Mouse (Mus musculus) liver, postnatal 0 days (tissue): ENCODE data around the gene Ubqln3. TPM values are rescaled to one million over a fixed set of nuclear protein-coding genes. Genes with fewer than 3 reads are reported as not detected.
A peak's percentile ranks its signal among the peaks of the same experiment; 100 is the strongest.

ENCODE experiments used
- ATAC-seq: fragments of 200-750 bp; cut with Nextera tagmentation; 2 replicates; pipeline ENCODE4 v1.8.0; 2017; ENCODE audit warnings: mild to moderate bottlenecking, moderate library complexity
- DNase-seq: peaks from one replicate; pipeline ENCODE4 v3.0.0-alpha.2; 2016
- H3K27ac ChIP-seq: fragments of 300-500 bp; sonication (generic); 2 replicates; pipeline ENCODE4 v1.5.1; 2014; ENCODE audit warnings: antibody characterized with exemption, moderate library complexity, mild to moderate bottlenecking, low read depth
- H3K27me3 ChIP-seq: fragments of 300-500 bp; sonication (generic); 2 replicates; pipeline ENCODE4 v1.6.1; 2014; ENCODE audit warnings: low read length, control low read depth, mixed read lengths; ENCODE audit not compliant: insufficient read depth
- H3K36me3 ChIP-seq: fragments of 300-500 bp; sonication (generic); replicated peaks from 2 replicates; pipeline ENCODE4 v1.6.1; 2014; ENCODE audit warnings: mild to moderate bottlenecking, control low read depth, low read length, moderate library complexity, mixed read lengths; ENCODE audit not compliant: insufficient read depth
- H3K4me1 ChIP-seq: fragments of 300-500 bp; sonication (generic); 2 replicates; pipeline ENCODE4 v1.6.1; 2014; ENCODE audit warnings: antibody characterized with exemption, mild to moderate bottlenecking, control low read depth; ENCODE audit not compliant: insufficient read depth
- H3K4me2 ChIP-seq: fragments of 300-500 bp; sonication (generic); 2 replicates; pipeline ENCODE4 v1.6.1; 2014; ENCODE audit warnings: low read depth, mild to moderate bottlenecking, low read length, moderate library complexity, mixed read lengths
- H3K4me3 ChIP-seq: fragments of 300-500 bp; sonication (generic); 2 replicates; pipeline ENCODE4 v1.5.1; 2014; ENCODE audit warnings: low read depth, low read length
- H3K9ac ChIP-seq: fragments of 300-500 bp; sonication (generic); replicated peaks from 2 replicates; pipeline ENCODE4 v1.6.1; 2014; ENCODE audit warnings: mild to moderate bottlenecking, moderate library complexity
- H3K9me3 ChIP-seq: fragments of 300-500 bp; sonication (generic); 2 replicates; pipeline ENCODE4 v1.6.1; 2016; ENCODE audit warnings: mild to moderate bottlenecking, control low read depth, low read length, mixed read lengths
- CTCF ChIP-seq: sonication (generic); IDR thresholded peaks from 2 replicates; pipeline ENCODE4 v1.5.1; 2016; ENCODE audit warnings: antibody characterized with exemption, low read depth
- EP300 ChIP-seq: IDR thresholded peaks from 2 replicates; pipeline ENCODE4 v1.6.1; 2016; ENCODE audit warnings: antibody characterized with exemption, low read depth, mild to moderate bottlenecking
- WGBS: fragments of 180-500 bp; shearing (Covaris S2); extraction: QIAGEN DNeasy Blood & Tissue Kit; methylation state at CpG from one replicate; pipeline ENCODE4 v1.1.7; 2014; ENCODE audit not compliant: insufficient replicate concordance; 5-methylcytosine and 5-hydroxymethylcytosine counted together
- polyA plus RNA-seq: library from polyadenylated mRNA; unstranded; fragments of >200 nt; fragmentation: Nextera tagmentation; extraction: Ambion mirVana; gene quantifications from 2 replicates; pipeline ENCODE4 v1.2.1, GENCODE M21; 2015

Ubqln3 gene
- polyA plus RNA-seq, result not detected in 2 replicates

- H3K27me3 ChIP-seq, result no peaks in the 10 kb centered on the region
- no peak for DNase-seq
- no peak within 1 kb of the TSS for H3K27ac ChIP-seq
- no peak for ATAC-seq
- H3K9me3 ChIP-seq, result no peaks in the 10 kb centered on the region
- TF ChIP-seq EP300 (no peak), CTCF (no peak)
- H3K9ac ChIP-seq, result no peak within 1 kb of the TSS
- 70% methylated on average over 3 of the region's 3 CpGs for WGBS
- no peak within 1 kb of the TSS for H3K4me2 ChIP-seq
- no peak within 1 kb of the TSS for H3K4me3 ChIP-seq
- no peaks in the 10 kb centered on the region for H3K36me3 ChIP-seq
- H3K4me1 ChIP-seq, result no peaks in the 10 kb centered on the region
Measured at GRCm38 (mm10) chr7:104143179-104143578, at the start of gene Ubqln3. Gene Ubqln3 (minus strand): TSS chr7:104143279.

GRCm38 (mm10) chr7:104191275-104191674 lies 48.2 kb upstream of the Ubqln3 start:
- H3K27ac ChIP-seq, result no peak overlapping the region
- no peak overlapping the region for H3K4me2 ChIP-seq
- H3K27me3 ChIP-seq, result no peaks in the 10 kb centered on the region
- H3K4me3 ChIP-seq, result no peak overlapping the region
- no peaks in the 10 kb centered on the region for H3K36me3 ChIP-seq
- no peaks in the 10 kb centered on the region for H3K4me1 ChIP-seq
- H3K9me3 ChIP-seq, result no peaks in the 10 kb centered on the region
- no peak for TF ChIP-seq EP300
- TF ChIP-seq CTCF, result 0 out of 2 replicates have a peak, but pooled peaks have one; percentile 4
- H3K9ac ChIP-seq, result no peak overlapping the region
- ATAC-seq, result no peak
- DNase-seq, result no peak
- WGBS, result 35% methylated on average over 9 of the region's 9 CpGs

GRCm38 (mm10) chr7:104183292-104183691 lies 40.2 kb upstream of the Ubqln3 start, which contains the start of gene Olfr648:
Gene Olfr648 (minus strand): TSS chr7:104183392.
- ATAC-seq (no peak), DNase-seq (no peak)
- Histone ChIP-seq H3K36me3 (no peaks in the 10 kb centered on the region), H3K4me3 (no peak within 1 kb of the TSS), H3K4me2 (no peak within 1 kb of the TSS), H3K4me1 (no peaks in the 10 kb centered on the region), H3K27me3 (no peaks in the 10 kb centered on the region), H3K9me3 (no peaks in the 10 kb centered on the region), H3K9ac (no peak within 1 kb of the TSS), H3K27ac (no peak within 1 kb of the TSS)
- TF ChIP-seq CTCF (no peak), EP300 (no peak)
- 85% methylated on average over 2 of the region's 2 CpGs for WGBS

DNA sequence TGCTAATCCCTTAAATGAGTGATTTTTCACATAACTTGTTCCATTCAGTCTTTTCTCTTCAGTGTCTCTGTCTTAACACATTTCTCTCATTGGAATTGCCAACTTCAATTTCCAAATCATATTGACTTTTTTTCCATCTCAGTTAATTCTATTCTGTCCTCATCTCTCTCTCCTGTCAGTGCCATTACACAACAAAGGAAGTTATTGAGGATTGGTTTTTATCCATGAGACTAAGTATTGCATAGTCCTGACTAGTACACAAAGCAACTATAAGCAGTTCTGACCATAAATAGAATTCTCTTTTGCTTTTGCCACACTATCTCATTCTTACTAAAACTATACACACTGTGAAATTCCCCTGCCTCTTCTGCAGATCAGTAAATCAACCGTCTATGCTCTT lies 36.0 kb upstream of the Ubqln3 start:
- ATAC-seq, result no peak
- Histone ChIP-seq H3K27me3 (no peaks in the 10 kb centered on the region), H3K36me3 (no peaks in the 10 kb centered on the region), H3K9me3 (no peaks in the 10 kb centered on the region), H3K4me3 (no peak overlapping the region), H3K4me1 (no peaks in the 10 kb centered on the region), H3K9ac (no peak overlapping the region), H3K27ac (no peak overlapping the region), H3K4me2 (no peak overlapping the region)
- 67% methylated on average over 1 of the region's 1 CpGs for WGBS
- TF ChIP-seq CTCF (no peak), EP300 (no peak)
- no peak for DNase-seq

GRCm38 (mm10) chr7:104178422-104179054 lies 35.5 kb upstream of the Ubqln3 start:
- Histone ChIP-seq H3K9ac (no peak overlapping the region), H3K4me2 (no peak overlapping the region), H3K27me3 (no peaks in the 10 kb centered on the region), H3K4me3 (no peak overlapping the region), H3K27ac (no peak overlapping the region), H3K9me3 (no peaks in the 10 kb centered on the region), H3K36me3 (no peaks in the 10 kb centered on the region), H3K4me1 (no peaks in the 10 kb centered on the region)
- no peak for TF ChIP-seq CTCF
- no peak for TF ChIP-seq EP300
- ATAC-seq, result no peak
- DNase-seq, result no peak
- 58% methylated on average over 5 of the region's 5 CpGs for WGBS

DNA sequence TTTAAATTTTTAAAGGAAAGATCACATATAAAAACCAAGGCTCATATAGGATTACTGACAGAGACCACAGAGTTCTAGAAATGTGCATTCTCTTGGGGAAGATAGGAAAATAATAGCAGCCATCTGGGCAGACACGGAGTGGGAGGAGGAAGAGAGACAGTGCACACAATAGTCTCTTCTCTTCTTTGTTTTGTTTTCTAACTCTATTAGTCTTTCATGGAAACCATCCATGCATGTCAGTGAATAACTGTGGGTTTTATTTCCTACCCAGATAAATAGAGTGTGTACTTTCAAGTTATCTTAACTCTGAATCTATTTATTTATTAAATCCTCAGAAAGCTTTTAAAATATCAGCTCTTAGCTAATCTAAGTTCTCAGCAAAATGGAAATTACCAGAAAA lies 32.0 kb upstream of the Ubqln3 start:
- H3K9ac ChIP-seq, result no peak overlapping the region
- no peak overlapping the region for H3K4me2 ChIP-seq
- H3K27ac ChIP-seq, result no peak overlapping the region
- H3K27me3 ChIP-seq, result no peaks in the 10 kb centered on the region
- no peaks in the 10 kb centered on the region for H3K4me1 ChIP-seq
- TF ChIP-seq EP300 (no peak), CTCF (no peak)
- no peak for ATAC-seq
- no peak overlapping the region for H3K4me3 ChIP-seq
- no peaks in the 10 kb centered on the region for H3K36me3 ChIP-seq
- no peak for DNase-seq
- no peaks in the 10 kb centered on the region for H3K9me3 ChIP-seq
- 68% methylated on average over 1 of the region's 1 CpGs for WGBS
